Mouse (Mus musculus) adrenal gland, adult 2 months (tissue): Measurements from ENCODE around the gene Ppp1r1b. TPM values are rescaled to one million over a fixed set of nuclear protein-coding genes. Genes with fewer than 3 reads are reported as not detected.
A peak's percentile ranks its signal among the peaks of the same experiment; 100 is the strongest.

Source experiments
- DNase-seq: peaks from one replicate; pipeline ENCODE4 v3.0.0; 2021
- polyA plus RNA-seq: library from polyadenylated mRNA; depleted of rRNA; stranded (reverse); fragments of >200 nt; gene quantifications from 2 replicates; pipeline ENCODE4 v1.2.3, GENCODE M21; 2012; rRNA removed
- total RNA-seq, 2 experiments: library from RNA; stranded (reverse); gene quantifications; 2 replicates each; pipeline ENCODE4 v1.2.3; 2021

The Ppp1r1b gene
- total and polyA plus RNA-seq, 3 experiments = 0.17 to 0.55 (median 0.22) TPM

DNA sequence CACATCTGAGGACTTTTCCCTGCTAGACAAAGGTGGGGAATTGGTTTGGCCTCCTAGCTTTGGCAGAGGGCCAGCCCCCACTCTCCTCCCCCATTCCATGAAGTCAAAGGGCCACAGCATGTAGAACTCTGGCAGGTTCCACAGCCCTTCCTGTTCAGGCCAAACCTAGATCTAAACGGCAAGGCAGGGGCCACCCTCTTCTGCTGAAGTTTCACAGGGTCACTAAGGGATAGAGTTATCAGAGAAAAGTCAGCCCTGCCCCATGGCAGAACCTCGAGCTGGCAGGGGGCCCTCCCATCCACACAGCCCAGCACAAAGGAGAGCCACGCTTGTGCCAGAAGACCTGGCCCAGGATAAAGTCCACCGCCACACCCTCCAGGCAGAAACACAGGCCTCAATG is 46.8 kb downstream of the Ppp1r1b start:
- no peak for DNase-seq

DNA sequence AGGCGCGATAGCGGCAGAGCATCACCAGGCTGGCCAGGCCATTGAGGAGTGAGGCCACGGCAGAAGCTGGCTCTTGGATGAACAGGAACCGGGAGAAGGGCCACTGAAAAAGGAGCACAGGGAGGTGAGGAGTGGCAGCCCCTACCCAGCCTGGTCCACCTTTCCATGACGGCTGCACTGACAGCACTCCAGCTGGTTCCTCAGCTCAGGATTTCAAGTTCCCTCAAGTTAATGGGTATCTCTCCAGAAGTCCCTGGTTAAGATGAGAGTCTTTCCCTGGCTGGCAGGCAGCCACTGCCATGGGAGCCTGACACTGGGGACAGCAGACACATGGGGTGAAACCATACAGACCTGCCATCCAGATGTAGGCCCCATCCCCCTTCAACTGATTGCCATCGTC is 49.7 kb downstream of the Ppp1r1b start:
- DNase-seq = no peak

DNA sequence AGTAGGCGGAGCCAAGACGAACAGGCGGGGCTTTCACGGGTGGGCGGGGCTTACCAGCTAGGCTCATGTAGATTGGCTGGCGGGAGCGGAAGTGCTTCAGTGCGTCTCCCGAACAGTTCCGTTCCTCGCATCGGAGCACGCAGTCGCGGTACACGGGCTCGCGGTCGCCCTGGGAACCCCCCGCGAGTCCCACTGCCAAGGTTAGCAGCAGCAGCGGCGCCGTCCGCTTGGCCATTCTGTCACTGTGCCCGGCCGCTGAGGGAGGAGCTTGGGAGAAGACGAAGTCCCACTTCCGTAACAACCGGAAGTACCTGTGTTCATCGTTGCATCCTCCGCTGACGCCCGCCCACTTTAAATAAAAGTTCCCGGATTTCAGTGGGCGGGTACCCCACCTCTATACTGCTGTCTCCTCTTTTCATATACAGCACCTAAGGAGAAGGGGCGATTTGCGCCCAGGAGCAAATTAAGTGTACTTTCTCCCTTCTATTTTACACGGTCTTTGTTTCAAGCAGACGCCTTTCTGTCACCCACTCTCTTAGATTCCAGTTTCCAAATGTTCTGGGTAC is 52.0 kb downstream of the Ppp1r1b start, which contains the start of gene Pgap3:
Gene Pgap3 (minus strand): TSS at position 330 of the 566 bp plus-strand sequence.
- peak; percentile 91 for DNase-seq

DNA sequence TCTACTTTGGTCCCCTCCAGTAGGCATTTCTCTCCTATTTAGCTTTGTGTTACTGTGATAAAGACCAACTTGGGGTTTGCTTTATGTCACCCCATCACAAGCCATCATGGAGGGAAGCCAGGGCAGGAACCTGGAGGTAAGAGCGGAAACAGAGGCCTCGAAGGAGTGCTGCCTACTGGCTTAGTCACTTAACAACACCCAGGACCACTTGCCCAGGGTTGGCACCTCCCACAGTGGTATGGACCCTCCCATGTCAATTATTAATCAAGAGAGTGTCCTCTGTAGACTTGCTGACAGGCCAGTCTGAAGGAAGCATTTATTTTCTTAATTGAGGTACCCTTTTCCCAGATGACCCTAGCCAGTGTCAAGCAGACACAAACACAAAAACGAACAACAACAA is 52.6 kb downstream of the Ppp1r1b start:
- no peak for DNase-seq

DNA sequence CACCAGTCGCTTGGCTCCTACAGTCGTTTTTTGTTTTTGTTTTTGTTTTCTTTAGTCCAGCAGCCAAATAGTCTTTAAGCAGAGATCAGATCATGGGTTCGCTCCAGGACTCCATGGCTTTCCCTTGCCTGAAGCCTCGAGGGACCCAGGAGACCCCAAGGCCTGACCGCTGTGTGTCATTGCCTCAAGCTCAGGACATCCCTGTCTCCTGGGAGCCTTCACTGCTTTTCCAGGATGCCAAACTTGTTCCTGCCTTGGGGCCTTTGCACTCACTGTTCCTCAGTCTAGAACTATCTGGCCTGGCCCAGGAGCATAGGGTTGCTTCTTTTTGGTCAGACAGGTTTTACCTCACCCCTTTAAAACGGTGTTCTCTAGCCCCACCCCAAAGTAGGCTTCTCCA is 58.4 kb downstream of the Ppp1r1b start:
- DNase-seq = no peak

Other genes starting within 250 kb of the Ppp1r1b start
- gene Fbxl20, start 198.0 kb upstream of the Ppp1r1b start, total RNA-seq = 10 to 100 TPM; 22.4 to 29.3 TPM
- gene Fbxl20, start 198.0 kb upstream of the Ppp1r1b start, polyA plus RNA-seq = 34.6 and 36.2 TPM in 2 replicates
- 10 to 100 TPM; 51.9 to 70.1 TPM for gene Med1, start 155.1 kb upstream of the Ppp1r1b start, total RNA-seq
- 9.3 and 17.5 TPM in 2 replicates for gene Med1, start 155.1 kb upstream of the Ppp1r1b start, polyA plus RNA-seq
- gene Cdk12, start 145.3 kb upstream of the Ppp1r1b start, total RNA-seq = 10 to 100 TPM; 33.0 to 52.8 TPM
- gene Cdk12, start 145.3 kb upstream of the Ppp1r1b start, polyA plus RNA-seq = 7.4 and 8.3 TPM in 2 replicates
- gene Neurod2, start 18.8 kb upstream of the Ppp1r1b start, total RNA-seq = not detected
- gene Neurod2, start 18.8 kb upstream of the Ppp1r1b start, polyA plus RNA-seq = not detected in 2 replicates
- 10 to 100 TPM; 20.8 to 23.5 TPM for gene Stard3, start 10.0 kb downstream of the Ppp1r1b start, total RNA-seq
- gene Stard3, start 10.0 kb downstream of the Ppp1r1b start, polyA plus RNA-seq = 65.3 and 67.8 TPM in 2 replicates
- gene Tcap, start 35.4 kb downstream of the Ppp1r1b start, total RNA-seq = under 1 TPM; 0.31 to 0.32 TPM
- 0.46 and 0.54 TPM in 2 replicates for gene Tcap, start 35.4 kb downstream of the Ppp1r1b start, polyA plus RNA-seq
- 100 to 1,000 TPM; 314 to 601 TPM for gene Pnmt, start 38.0 kb downstream of the Ppp1r1b start, total RNA-seq
- gene Pnmt, start 38.0 kb downstream of the Ppp1r1b start, polyA plus RNA-seq = 379 and 598 TPM in 2 replicates
- 1 to 10 TPM; 4.7 to 5.9 TPM for gene Pgap3, start 52.1 kb downstream of the Ppp1r1b start, total RNA-seq
- gene Pgap3, start 52.1 kb downstream of the Ppp1r1b start, polyA plus RNA-seq = 18.4 and 20.3 TPM in 2 replicates
- 1 to 10 TPM; 2.4 to 5.9 TPM for gene Erbb2, start 64.1 kb downstream of the Ppp1r1b start, total RNA-seq
- 7.0 and 7.2 TPM in 2 replicates for gene Erbb2, start 64.1 kb downstream of the Ppp1r1b start, polyA plus RNA-seq
- 10 to 100 TPM; 88.5 to 93.5 TPM for gene Mien1, start 90.6 kb downstream of the Ppp1r1b start, total RNA-seq
- 43.0 and 49.2 TPM in 2 replicates for gene Mien1, start 90.6 kb downstream of the Ppp1r1b start, polyA plus RNA-seq
- under 1 TPM; 0.35 to 0.45 TPM for gene Grb7, start 98.0 kb downstream of the Ppp1r1b start, total RNA-seq
- gene Grb7, start 98.0 kb downstream of the Ppp1r1b start, polyA plus RNA-seq = 0.97 and 1.1 TPM in 2 replicates
- gene Ikzf3, start 197.6 kb downstream of the Ppp1r1b start, total RNA-seq = under 1 TPM; 0.72 to 0.86 TPM
- 0.10 and 0.36 TPM in 2 replicates for gene Ikzf3, start 197.6 kb downstream of the Ppp1r1b start, polyA plus RNA-seq
- gene Zpbp2, start 202.7 kb downstream of the Ppp1r1b start, total RNA-seq = under 1 TPM; 0.66 to 0.69 TPM
- 0.10 and 0.30 TPM in 2 replicates for gene Zpbp2, start 202.7 kb downstream of the Ppp1r1b start, polyA plus RNA-seq
- 100 to 1,000 TPM in 1 of 2 experiments, 10 to 100 TPM in 1; 94.9 to 180 TPM for gene Ormdl3, start 239.0 kb downstream of the Ppp1r1b start, total RNA-seq
- gene Ormdl3, start 239.0 kb downstream of the Ppp1r1b start, polyA plus RNA-seq = 151 and 188 TPM in 2 replicates
- not detected for gene Lrrc3c, start 249.9 kb downstream of the Ppp1r1b start, total RNA-seq
- gene Lrrc3c, start 249.9 kb downstream of the Ppp1r1b start, polyA plus RNA-seq = not detected in 2 replicates